Mouse (Mus musculus): ENCODE data around the gene Pigg.

GRCm38 (mm10) chr5:108354056-108354455 lies 41.6 kb downstream of the Pigg start:
- TF ChIP-seq CTCF (IDR thresholded peaks at IDR 0.05; ENCODE audit: low read depth) (no peak), EP300 (IDR thresholded peaks at IDR 0.05; ENCODE audit: low read depth) (no peak)
